Comparison of ENCODE assay signal across 10 mouse cellular contexts in the genomic region with DNA sequence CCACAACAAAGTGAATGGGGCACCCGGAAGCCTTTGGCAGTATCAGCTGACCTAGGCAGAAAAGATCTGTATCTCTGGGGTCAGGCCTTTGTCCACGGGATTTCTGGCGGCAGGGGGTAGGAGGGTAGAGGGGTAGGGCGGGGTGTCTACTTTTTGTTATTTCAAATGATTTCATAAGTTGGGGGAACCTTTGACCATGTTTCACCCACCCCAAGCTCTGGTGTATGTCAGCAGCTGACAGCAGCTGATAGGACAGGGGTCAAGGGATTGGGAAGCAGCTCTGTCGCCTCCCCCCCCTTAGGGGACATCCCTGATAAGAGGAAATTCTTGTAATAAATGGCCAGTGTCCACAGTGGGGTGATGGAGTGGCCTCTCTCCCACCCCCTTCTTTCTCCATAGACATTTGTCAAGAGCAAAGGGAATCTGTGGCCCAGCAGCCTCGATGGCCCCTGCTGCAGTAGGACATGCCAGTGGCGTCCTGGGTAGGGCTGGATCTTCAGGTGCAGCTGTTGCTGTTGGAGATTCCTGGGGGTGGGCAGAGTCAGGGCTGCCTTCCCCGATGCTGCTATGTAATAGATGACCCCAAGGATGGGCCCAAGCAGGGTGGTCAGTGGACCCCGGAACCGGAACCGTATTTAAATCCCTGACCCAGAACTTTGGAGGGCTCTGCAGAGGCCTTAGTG.
A peak's percentile ranks its signal among the peaks of the same experiment; 100 is the strongest.
DNase-seq lines count a peak whose midpoint lies in the region; ATAC-seq and TF ChIP-seq lines count a peak whose summit lies in the region.
"Had no signal": no experiment of that assay in that cellular context is flagged by ENCODE, and none has a peak within 500 bp of the region (broad histone marks: within the 10 kb centered on the region; RNA-seq: fewer than 3 reads in every experiment).

No protein-coding gene starts in this region.

- no peak overlapping the region for H3K9ac ChIP-seq in hindbrain, embryonic 15.5 days
- H3K9ac ChIP-seq in midbrain, embryonic 11.5 days (ENCODE audit: low read length): no peak overlapping the region; the same call in 1 of the 2 replicates

- H3K27ac ChIP-seq in hindbrain, embryonic 15.5 days (replicated peaks): peak overlapping the region; percentile 81
- 0 out of 2 replicates have a peak overlapping the region, but pooled peaks have one; percentile 61 for H3K27ac ChIP-seq in midbrain, embryonic 11.5 days (ENCODE audit: low read depth, low read length)

- H3K27me3 ChIP-seq in E14TG2a.4 (ENCODE audit: insufficient read depth, low read length): no peaks in the 10 kb centered on the region
- no peaks in the 10 kb centered on the region for H3K27me3 ChIP-seq in hindbrain, embryonic 15.5 days
- H3K27me3 ChIP-seq in midbrain, embryonic 11.5 days (ENCODE audit: control insufficient read depth, insufficient read depth, low read length): no peaks in the 10 kb centered on the region
- H3K27me3 ChIP-seq: Patski had no signal

- ATAC-seq in hindbrain, embryonic 15.5 days (ENCODE audit: low FRiP score, low read depth): no peak
- no peak for ATAC-seq in midbrain, embryonic 11.5 days (ENCODE audit: low FRiP score)

- H3K4me1 ChIP-seq in E14TG2a.4 (replicated peaks; ENCODE audit: low read depth, low read length): peaks cover 98% of the 10 kb centered on the region
- peaks cover 93% of the 10 kb centered on the region for H3K4me1 ChIP-seq in hindbrain, embryonic 15.5 days (replicated peaks)
- peaks cover 70% of the 10 kb centered on the region for H3K4me1 ChIP-seq in midbrain, embryonic 11.5 days (ENCODE audit: control insufficient read depth, insufficient read depth, low read length)

- peak overlapping the region; percentile 62 for H3K4me3 ChIP-seq in E14TG2a.4 (replicated peaks; ENCODE audit: low read length)
- no peak overlapping the region for H3K4me3 ChIP-seq in hindbrain, embryonic 15.5 days
- no peak overlapping the region for H3K4me3 ChIP-seq in midbrain, embryonic 11.5 days (ENCODE audit: low read depth, low read length)

- 33% methylated on average over 11 of the region's 11 CpGs for WGBS in hindbrain, embryonic 15.5 days
- 61% methylated on average over 11 of the region's 11 CpGs for WGBS in midbrain, embryonic 11.5 days

- DNase-seq in adipocyte (ENCODE audit: low spot score): peak; percentile 45
- DNase-seq in midbrain, embryonic 11.5 days (ENCODE audit: low spot score, missing footprints): no peak
- DNase-seq in embryo, embryonic 9.5 days (ENCODE audit: extremely low spot score): no peak
- no peak for DNase-seq in layer of hippocampus, adult 9-10 months (ENCODE audit: low spot score)
- no peak for DNase-seq in spleen, postnatal 36 days (ENCODE audit: low spot score in 2 of 2)
- DNase-seq: cerebellum, adult 18-20 months; gastrocnemius, postnatal 36 days had no signal

- 0 out of 2 replicates have a peak overlapping the region, but pooled peaks have one; percentile 34 for H3K4me2 ChIP-seq in hindbrain, embryonic 15.5 days
- H3K4me2 ChIP-seq in midbrain, embryonic 11.5 days: peak overlapping the region; percentile 2; the same call in 1 of the 2 replicates

- no peak for TF ChIP-seq CTCF in E14TG2a.4 (conservative IDR thresholded peaks at IDR 0.05; ENCODE audit: low read length)

- H3K9me3 ChIP-seq in E14TG2a.4 (ENCODE audit: low read length): no peaks in the 10 kb centered on the region
- no peaks in the 10 kb centered on the region for H3K9me3 ChIP-seq in hindbrain, embryonic 15.5 days
- H3K9me3 ChIP-seq in midbrain, embryonic 11.5 days (ENCODE audit: control insufficient read depth, low read length): no peaks in the 10 kb centered on the region

- H3K36me3 ChIP-seq in E14TG2a.4 (ENCODE audit: insufficient read depth, low read length): peaks cover 50% of the 10 kb centered on the region
- no peaks in the 10 kb centered on the region for H3K36me3 ChIP-seq in hindbrain, embryonic 15.5 days
- no peaks in the 10 kb centered on the region for H3K36me3 ChIP-seq in midbrain, embryonic 11.5 days (ENCODE audit: control insufficient read depth, insufficient read depth, low read length)
